Mouse (Mus musculus) hindbrain, postnatal 0 days (tissue): ENCODE data around the gene Olfr223. TPM values are rescaled to one million over a fixed set of nuclear protein-coding genes. Genes with fewer than 3 reads are reported as not detected.

Experiments used
- ATAC-seq: fragments of 200-750 bp; cut with Nextera tagmentation; 2 replicates; pipeline ENCODE4 v1.8.0; 2017; ENCODE audit warnings: mild to moderate bottlenecking, moderate TSS enrichment, moderate library complexity
- DNase-seq: peaks from one replicate; pipeline ENCODE4 v3.0.0-alpha.2; 2015; ENCODE audit warnings: low spot score
- H3K27ac ChIP-seq: fragments of 300-500 bp; sonication (generic); 2 replicates; pipeline ENCODE4 v1.5.1; 2014; ENCODE audit warnings: mild to moderate bottlenecking
- H3K27me3 ChIP-seq: fragments of 300-500 bp; sonication (generic); 2 replicates; pipeline ENCODE4 v1.6.1; 2014; ENCODE audit warnings: low read length, mixed read lengths; ENCODE audit not compliant: insufficient read depth
- H3K36me3 ChIP-seq: fragments of 300-500 bp; sonication (generic); 2 replicates; pipeline ENCODE4 v1.6.1; 2014; ENCODE audit warnings: low read length, mixed read lengths; ENCODE audit not compliant: insufficient read depth
- H3K4me1 ChIP-seq: fragments of 300-500 bp; sonication (generic); 2 replicates; pipeline ENCODE4 v1.6.1; 2014; ENCODE audit warnings: antibody characterized with exemption, low read length, mixed read lengths; ENCODE audit not compliant: insufficient read depth
- H3K4me2 ChIP-seq: fragments of 300-500 bp; sonication (generic); 2 replicates; pipeline ENCODE4 v1.6.1; 2014; ENCODE audit warnings: low read depth, mild to moderate bottlenecking, low read length, moderate library complexity, mixed read lengths
- H3K4me3 ChIP-seq: fragments of 300-500 bp; sonication (generic); 2 replicates; pipeline ENCODE4 v1.5.1; 2014; ENCODE audit warnings: low read length
- H3K9ac ChIP-seq: fragments of 300-500 bp; sonication (generic); replicated peaks from 2 replicates; pipeline ENCODE4 v1.6.1; 2014; ENCODE audit warnings: mild to moderate bottlenecking, low read length, moderate library complexity, mixed read lengths
- H3K9me3 ChIP-seq: fragments of 300-500 bp; sonication (generic); 2 replicates; pipeline ENCODE4 v1.6.1; 2016; ENCODE audit warnings: low read length, mixed read lengths
- CTCF ChIP-seq: IDR thresholded peaks from 2 replicates; pipeline ENCODE4 v1.5.1; 2016; ENCODE audit warnings: antibody characterized with exemption, control low read depth, low read depth
- WGBS: fragments of 180-500 bp; shearing (Covaris S2); extraction: QIAGEN DNeasy Blood & Tissue Kit; methylation state at CpG from one replicate; pipeline ENCODE4 v1.1.7; 2014; 5-methylcytosine and 5-hydroxymethylcytosine counted together
- polyA plus RNA-seq: library from polyadenylated mRNA; unstranded; fragments of >200 nt; fragmentation: Nextera tagmentation; extraction: Ambion mirVana; gene quantifications from 2 replicates; pipeline ENCODE4 v1.2.1, GENCODE M21; 2015
- total RNA-seq: library from RNA; depleted of rRNA; stranded (reverse); fragments of >200 nt; gene quantifications from 2 replicates; pipeline ENCODE4 v1.2.3, GENCODE M21; 2014; rRNA removed

Olfr223 gene
- total RNA-seq (not detected in 2 replicates), polyA plus RNA-seq (not detected in 2 replicates)

DNA sequence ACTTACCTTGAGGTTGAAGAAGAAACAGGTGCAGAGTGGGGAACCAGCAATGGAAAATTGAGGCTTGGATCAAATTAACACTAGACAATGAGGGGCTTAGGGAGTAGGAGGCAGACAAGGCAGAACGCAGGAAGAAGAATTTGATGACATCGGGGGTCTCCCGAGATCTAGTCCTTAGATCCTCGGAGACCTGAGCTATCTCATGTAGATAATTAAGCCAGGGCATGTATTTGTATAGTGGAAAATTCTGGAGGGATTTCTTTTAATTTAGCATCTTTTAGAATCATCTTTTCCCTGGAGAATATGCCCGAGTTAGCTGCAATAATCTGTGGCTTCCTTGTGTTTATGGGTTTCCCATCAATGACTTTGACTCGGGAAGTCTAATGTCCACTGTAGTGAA lies at the start of gene Olfr223:
Gene Olfr223 (minus strand): TSS at position 101 of the 400 bp plus-strand sequence.
- Histone ChIP-seq H3K27me3 (no peaks in the 10 kb centered on the region), H3K9me3 (no peaks in the 10 kb centered on the region), H3K27ac (no peak within 1 kb of the TSS), H3K4me1 (no peaks in the 10 kb centered on the region), H3K9ac (no peak within 1 kb of the TSS), H3K4me3 (no peak within 1 kb of the TSS), H3K4me2 (no peak within 1 kb of the TSS), H3K36me3 (no peaks in the 10 kb centered on the region)
- TF ChIP-seq CTCF = no peak
- no peak for DNase-seq
- ATAC-seq = no peak
- 83% methylated on average over 6 of the region's 6 CpGs for WGBS

GRCm38 (mm10) chr11:59642420-59642819 lies 49.3 kb upstream of the Olfr223 start:
- WGBS = 88% methylated on average over 8 of the region's 8 CpGs
- Histone ChIP-seq H3K9me3 (no peaks in the 10 kb centered on the region), H3K9ac (no peak overlapping the region), H3K4me2 (no peak overlapping the region), H3K27me3 (no peaks in the 10 kb centered on the region), H3K36me3 (no peaks in the 10 kb centered on the region), H3K4me3 (no peak overlapping the region), H3K27ac (no peak overlapping the region), H3K4me1 (no peaks in the 10 kb centered on the region)
- no peak for TF ChIP-seq CTCF
- no peak for DNase-seq
- no peak for ATAC-seq

- ATAC-seq = no peak
- Histone ChIP-seq H3K9ac (no peak overlapping the region), H3K4me1 (no peaks in the 10 kb centered on the region), H3K9me3 (no peaks in the 10 kb centered on the region), H3K4me3 (no peak overlapping the region), H3K27me3 (no peaks in the 10 kb centered on the region), H3K4me2 (no peak overlapping the region), H3K36me3 (no peaks in the 10 kb centered on the region), H3K27ac (no peak overlapping the region)
- no peak for TF ChIP-seq CTCF
- WGBS = 81% methylated on average over 5 of the region's 5 CpGs
- no peak for DNase-seq
Observed at GRCm38 (mm10) chr11:59641227-59641626, 48.1 kb upstream of the Olfr223 start.

GRCm38 (mm10) chr11:59639957-59640643 lies 47.0 kb upstream of the Olfr223 start:
- no peak overlapping the region for H3K4me2 ChIP-seq
- 66% methylated on average over 4 of the region's 4 CpGs for WGBS
- no peak for TF ChIP-seq CTCF

DNA sequence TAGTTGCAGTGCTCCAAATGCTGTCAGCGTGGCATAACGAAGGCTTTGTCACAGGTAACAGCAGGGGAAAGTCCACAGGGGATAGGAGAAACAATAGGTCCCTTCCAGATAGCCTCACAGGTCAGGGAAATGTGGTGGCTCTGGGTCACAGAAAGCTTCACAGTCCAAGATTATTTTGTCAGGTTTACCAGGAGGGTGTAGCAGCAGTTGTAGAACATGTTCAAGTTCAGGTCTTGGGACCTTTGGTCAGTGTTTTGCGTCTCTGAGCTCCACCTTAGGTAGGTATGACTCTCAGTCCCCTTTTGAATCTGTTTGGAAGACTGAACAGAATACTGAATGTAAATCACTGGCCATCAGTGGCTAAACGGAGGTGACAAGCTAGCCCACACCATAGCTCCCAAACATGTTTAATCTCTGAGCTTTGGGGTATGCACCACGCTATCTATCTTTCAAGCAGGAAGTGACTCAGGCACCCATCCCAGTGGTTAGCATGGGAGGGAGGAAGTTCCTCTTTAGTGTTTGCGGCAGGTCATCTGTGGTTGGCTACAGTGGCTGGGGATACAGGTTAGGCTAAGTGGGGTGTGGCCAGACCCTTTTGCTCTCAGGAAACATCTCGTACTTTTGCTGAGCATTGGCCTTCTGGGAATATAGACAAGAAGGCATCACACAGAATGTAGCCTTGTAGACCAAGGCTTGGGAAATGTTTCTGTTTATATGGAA lies 43.8 kb upstream of the Olfr223 start:
- H3K4me2 ChIP-seq = no peak overlapping the region
- 79% methylated on average over 7 of the region's 7 CpGs for WGBS
- ATAC-seq (no peak), DNase-seq (no peak)
- H3K9ac ChIP-seq = no peak overlapping the region
- TF ChIP-seq CTCF = no peak
- H3K9me3 ChIP-seq = no peaks in the 10 kb centered on the region
- no peaks in the 10 kb centered on the region for H3K36me3 ChIP-seq
- H3K27me3 ChIP-seq = no peaks in the 10 kb centered on the region
- H3K27ac ChIP-seq = no peak overlapping the region
- no peaks in the 10 kb centered on the region for H3K4me1 ChIP-seq
- H3K4me3 ChIP-seq = no peak overlapping the region

More at GRCm38 (mm10) chr11:59639957-59640643, 47.0 kb upstream of the Olfr223 start:
- ATAC-seq = no peak
- H3K27me3 ChIP-seq = no peaks in the 10 kb centered on the region
- no peaks in the 10 kb centered on the region for H3K9me3 ChIP-seq
- H3K27ac ChIP-seq = no peak overlapping the region
- no peak for DNase-seq
- no peak overlapping the region for H3K9ac ChIP-seq
- H3K4me1 ChIP-seq = no peaks in the 10 kb centered on the region
- no peaks in the 10 kb centered on the region for H3K36me3 ChIP-seq
- H3K4me3 ChIP-seq = no peak overlapping the region

GRCm38 (mm10) chr11:59635821-59636694 lies 43.0 kb upstream of the Olfr223 start:
- Histone ChIP-seq H3K4me2 (no peak overlapping the region), H3K27me3 (no peaks in the 10 kb centered on the region), H3K4me3 (no peak overlapping the region), H3K9me3 (no peaks in the 10 kb centered on the region), H3K4me1 (no peaks in the 10 kb centered on the region), H3K9ac (no peak overlapping the region), H3K27ac (no peak overlapping the region), H3K36me3 (no peaks in the 10 kb centered on the region)
- TF ChIP-seq CTCF = no peak
- WGBS = 59% methylated on average over 12 of the region's 12 CpGs
- DNase-seq (peak; percentile 11), ATAC-seq (no peak)
